Mouse (Mus musculus) intestine, embryonic 16.5 days (tissue): ENCODE results near the gene Stox1. TPM values are rescaled to one million over a fixed set of nuclear protein-coding genes. Genes with fewer than 3 reads are reported as not detected.

ENCODE experiments used
- ATAC-seq: fragments of 200-750 bp; cut with Nextera tagmentation; 2 replicates; pipeline ENCODE4 v1.8.0; 2017; ENCODE audit warnings: moderate TSS enrichment, moderate library complexity
- H3K27ac ChIP-seq: fragments of 300-500 bp; sonication (generic); 2 replicates; pipeline ENCODE4 v1.5.1; 2014; ENCODE audit warnings: mild to moderate bottlenecking, low read length
- H3K27me3 ChIP-seq: fragments of 300-500 bp; sonication (generic); replicated peaks from 2 replicates; pipeline ENCODE4 v1.6.1; 2014; ENCODE audit warnings: low read length, control low read depth, mixed read lengths; ENCODE audit not compliant: control insufficient read depth, insufficient read depth
- H3K36me3 ChIP-seq: fragments of 300-500 bp; sonication (generic); 2 replicates; pipeline ENCODE4 v1.6.1; 2014; ENCODE audit warnings: low read length, control low read depth; ENCODE audit not compliant: control insufficient read depth, insufficient read depth
- H3K4me1 ChIP-seq: fragments of 300-500 bp; sonication (generic); 2 replicates; pipeline ENCODE4 v1.6.1; 2014; ENCODE audit warnings: low read length, control low read depth, mixed read lengths; ENCODE audit not compliant: control insufficient read depth, insufficient read depth
- H3K4me2 ChIP-seq: fragments of 300-500 bp; sonication (generic); 2 replicates; pipeline ENCODE4 v1.6.1; 2014; ENCODE audit warnings: low read depth, low read length, control low read depth
- H3K4me3 ChIP-seq: fragments of 300-500 bp; sonication (generic); 2 replicates; pipeline ENCODE4 v1.5.1; 2014; ENCODE audit warnings: mild to moderate bottlenecking, low read length
- H3K9ac ChIP-seq: fragments of 300-500 bp; sonication (generic); 2 replicates; pipeline ENCODE4 v1.6.1; 2014; ENCODE audit warnings: low read depth, low read length
- H3K9me3 ChIP-seq: fragments of 300-500 bp; sonication (generic); 2 replicates; pipeline ENCODE4 v1.6.1; 2016; ENCODE audit warnings: low read length, control low read depth; ENCODE audit not compliant: control insufficient read depth
- WGBS: fragments of 180-500 bp; shearing (Covaris S2); extraction: QIAGEN DNeasy Blood & Tissue Kit; methylation state at CpG from one replicate; pipeline ENCODE4 v1.1.7; 2014; 5-methylcytosine and 5-hydroxymethylcytosine counted together
- polyA plus RNA-seq: library from polyadenylated mRNA; unstranded; fragments of >200 nt; fragmentation: Nextera tagmentation; extraction: Ambion mirVana; gene quantifications from 2 replicates; pipeline ENCODE4 v1.2.1, GENCODE M21; 2015

Stox1 gene
- polyA plus RNA-seq, 1 experiment from 2014 or later: 1.6 TPM

DNA sequence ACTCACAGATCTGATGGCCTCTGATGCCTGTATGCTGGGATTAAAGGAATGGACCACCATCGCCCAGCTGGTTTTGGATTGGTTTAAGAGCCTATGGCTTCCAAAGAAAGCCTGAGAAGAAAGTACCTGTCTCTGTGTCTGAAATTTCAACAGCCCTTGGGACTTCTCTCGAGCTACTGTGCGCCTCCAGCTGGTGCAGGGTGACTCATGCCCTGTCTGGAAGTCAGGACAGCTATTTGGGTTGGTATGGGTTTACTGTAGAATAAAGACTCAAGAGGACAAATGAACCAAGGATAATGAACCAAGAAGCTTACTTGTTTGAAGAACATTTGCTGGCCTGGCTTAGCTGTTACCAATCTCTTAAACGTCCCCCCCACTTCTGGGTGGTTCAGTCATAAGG lies 22.3 kb downstream of the Stox1 start:
- Histone ChIP-seq H3K4me3 (no peak overlapping the region), H3K4me1 (no peaks in the 10 kb centered on the region), H3K36me3 (no peaks in the 10 kb centered on the region), H3K27ac (no peak overlapping the region), H3K9ac (no peak overlapping the region), H3K9me3 (no peaks in the 10 kb centered on the region), H3K27me3 (no peaks in the 10 kb centered on the region), H3K4me2 (no peak overlapping the region)
- WGBS: 83% methylated on average over 4 of the region's 4 CpGs
- no peak for ATAC-seq

DNA sequence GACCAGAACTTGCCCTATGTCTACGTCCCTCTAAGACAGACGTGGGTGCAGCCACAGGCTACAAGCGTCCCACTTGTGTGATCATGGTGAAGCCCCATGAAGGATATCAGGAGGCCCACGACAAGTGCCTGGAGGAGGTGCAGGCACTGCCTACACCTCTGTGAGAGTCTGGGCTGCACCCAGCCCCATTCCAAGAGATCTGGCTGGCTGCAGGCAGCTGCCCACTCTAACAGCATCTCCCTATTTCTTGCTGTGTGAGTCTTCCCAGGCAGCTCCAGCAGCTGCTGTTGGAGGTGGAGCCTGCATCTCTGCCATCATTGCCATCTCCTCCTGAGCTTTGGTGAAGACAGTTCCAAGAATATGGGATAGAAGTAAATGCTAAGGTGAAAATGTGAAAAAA lies 23.5 kb downstream of the Stox1 start:
- H3K4me1 ChIP-seq: no peaks in the 10 kb centered on the region
- no peaks in the 10 kb centered on the region for H3K27me3 ChIP-seq
- no peak overlapping the region for H3K9ac ChIP-seq
- WGBS: 82% methylated on average over 4 of the region's 4 CpGs
- no peak overlapping the region for H3K27ac ChIP-seq
- H3K9me3 ChIP-seq: no peaks in the 10 kb centered on the region
- no peak overlapping the region for H3K4me2 ChIP-seq
- no peak overlapping the region for H3K4me3 ChIP-seq
- H3K36me3 ChIP-seq: no peaks in the 10 kb centered on the region
- no peak for ATAC-seq

DNA sequence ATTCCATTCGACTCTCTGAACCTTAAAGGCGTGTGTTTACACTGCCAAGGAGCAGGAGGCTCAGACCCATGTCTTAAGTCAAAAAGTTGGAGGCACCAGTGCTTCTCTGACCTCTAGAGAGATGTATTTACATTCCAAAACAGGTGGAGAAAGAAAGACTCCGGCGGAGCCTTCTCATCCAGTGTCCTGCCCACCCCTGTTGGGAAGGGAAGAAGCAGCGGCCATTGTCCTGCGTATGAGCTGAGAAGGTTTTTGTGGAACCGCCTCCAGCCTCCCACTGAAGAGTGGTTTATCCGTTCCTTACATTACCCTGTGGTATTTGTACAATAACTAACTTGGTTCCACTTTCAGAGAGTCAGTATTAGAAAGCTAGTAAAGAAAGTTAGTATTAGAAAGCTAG lies 33.2 kb downstream of the Stox1 start:
- Histone ChIP-seq H3K27ac (no peak overlapping the region), H3K4me1 (no peaks in the 10 kb centered on the region), H3K9ac (no peak overlapping the region), H3K4me3 (no peak overlapping the region), H3K4me2 (no peak overlapping the region), H3K27me3 (no peaks in the 10 kb centered on the region), H3K36me3 (no peaks in the 10 kb centered on the region), H3K9me3 (no peaks in the 10 kb centered on the region)
- 58% methylated on average over 8 of the region's 8 CpGs for WGBS
- ATAC-seq: no peak

DNA sequence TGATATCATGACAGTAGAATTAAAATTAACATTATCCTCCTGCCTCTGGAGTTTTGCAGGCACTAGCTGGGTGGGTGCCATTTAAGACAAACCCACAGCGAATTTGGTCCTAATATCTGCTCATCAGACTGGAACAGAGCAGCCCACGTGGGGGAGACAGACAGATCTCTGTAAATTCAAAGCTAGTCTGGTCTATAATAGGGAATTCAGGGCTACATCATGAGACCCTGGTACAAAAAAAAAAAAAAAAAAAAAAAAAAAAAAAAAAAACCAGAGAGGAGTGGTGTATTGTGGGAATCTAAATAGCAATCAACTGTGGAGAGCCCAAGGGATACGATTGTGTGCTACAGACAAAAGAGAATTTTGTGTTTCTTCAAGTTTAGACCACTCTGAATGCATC lies 33.7 kb downstream of the Stox1 start:
- ATAC-seq: no peak
- no peaks in the 10 kb centered on the region for H3K36me3 ChIP-seq
- H3K4me1 ChIP-seq: no peaks in the 10 kb centered on the region
- no peak overlapping the region for H3K27ac ChIP-seq
- no peak overlapping the region for H3K4me3 ChIP-seq
- H3K27me3 ChIP-seq: no peaks in the 10 kb centered on the region
- no peak overlapping the region for H3K4me2 ChIP-seq
- WGBS: 85% methylated on average over 3 of the region's 3 CpGs
- no peak overlapping the region for H3K9ac ChIP-seq
- H3K9me3 ChIP-seq: no peaks in the 10 kb centered on the region

DNA sequence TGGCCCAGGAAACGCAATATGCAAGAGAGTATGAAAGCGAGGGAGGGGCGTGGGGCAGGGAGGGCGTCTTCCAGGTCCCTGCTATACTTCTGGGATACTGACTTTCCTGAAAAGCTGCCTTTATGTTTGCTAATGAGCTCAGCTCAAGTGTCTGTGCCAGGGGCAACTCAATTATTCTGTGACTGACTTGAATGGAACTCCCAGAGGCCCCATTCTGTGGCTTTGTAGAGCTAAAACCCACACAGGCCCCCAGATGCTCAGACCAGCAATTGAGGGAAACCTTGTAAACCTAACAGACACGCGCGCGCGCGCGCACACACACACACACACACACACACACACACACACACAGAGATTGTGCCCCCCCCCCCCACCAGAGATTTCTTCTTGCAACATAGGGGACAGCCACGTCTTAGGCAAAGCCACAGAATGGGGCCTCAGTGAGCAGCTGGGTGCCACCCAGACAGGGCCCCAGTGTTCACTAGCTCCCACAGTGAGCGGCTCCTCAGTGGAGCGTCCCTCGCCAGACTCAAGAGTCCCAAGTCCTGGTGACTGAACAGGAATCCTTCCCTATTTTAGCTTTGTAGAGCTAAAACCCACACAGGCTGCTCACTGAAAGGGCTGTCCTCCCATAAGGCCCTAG lies 38.8 kb downstream of the Stox1 start:
- Histone ChIP-seq H3K27me3 (no peaks in the 10 kb centered on the region), H3K36me3 (no peaks in the 10 kb centered on the region), H3K4me2 (no peak overlapping the region), H3K4me3 (no peak overlapping the region), H3K4me1 (no peaks in the 10 kb centered on the region), H3K9ac (no peak overlapping the region), H3K27ac (no peak overlapping the region), H3K9me3 (no peaks in the 10 kb centered on the region)
- 75% methylated on average over 15 of the region's 15 CpGs for WGBS
- no peak for ATAC-seq

DNA sequence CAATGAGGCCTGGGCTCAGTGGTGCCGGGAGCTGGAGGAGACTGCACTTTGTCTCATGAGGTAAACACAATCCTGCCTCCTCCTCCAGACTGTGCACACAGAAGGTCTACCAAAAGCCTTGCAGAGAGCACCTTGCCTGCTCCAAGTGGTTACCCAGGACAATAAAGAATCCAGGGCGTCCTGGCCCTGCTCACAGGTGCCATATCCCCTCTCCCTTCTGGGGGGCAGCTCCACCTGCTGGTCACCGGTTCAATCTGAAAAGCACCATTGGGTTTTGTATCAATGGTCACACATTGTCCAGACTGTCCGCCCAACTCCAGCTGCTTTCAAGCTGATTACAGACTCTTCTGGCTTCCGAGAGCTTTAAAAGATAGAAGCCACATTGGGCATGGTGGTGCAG lies 42.9 kb downstream of the Stox1 start:
- WGBS: 42% methylated on average over 5 of the region's 5 CpGs
- Histone ChIP-seq H3K9ac (no peak overlapping the region), H3K27ac (no peak overlapping the region), H3K4me3 (no peak overlapping the region), H3K36me3 (no peaks in the 10 kb centered on the region), H3K4me1 (no peaks in the 10 kb centered on the region), H3K27me3 (no peaks in the 10 kb centered on the region), H3K9me3 (peaks cover 5% of the 10 kb centered on the region), H3K4me2 (no peak overlapping the region)
- no peak for ATAC-seq

DNA sequence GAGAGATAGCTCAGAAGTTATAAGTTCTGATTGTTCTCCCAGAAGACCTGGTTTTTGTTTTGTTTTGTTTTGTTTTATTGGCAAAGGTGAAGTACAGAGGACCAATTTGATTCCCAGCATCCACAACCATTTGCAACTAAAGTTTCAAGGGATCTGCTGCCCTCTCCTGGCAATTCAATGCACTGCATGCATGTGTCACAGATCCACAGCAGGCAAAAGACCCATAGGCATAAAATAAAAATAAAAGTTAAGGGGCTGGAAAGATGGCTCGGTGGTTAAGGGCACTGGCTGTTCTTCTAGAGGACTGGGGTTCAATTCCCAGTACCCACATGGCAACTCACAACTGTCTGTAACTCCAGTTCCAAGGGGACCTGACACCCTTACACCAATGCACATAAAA lies 46.1 kb downstream of the Stox1 start:
- Histone ChIP-seq H3K9ac (no peak overlapping the region), H3K27ac (no peak overlapping the region), H3K9me3 (peaks cover 5% of the 10 kb centered on the region), H3K36me3 (no peaks in the 10 kb centered on the region), H3K4me1 (no peaks in the 10 kb centered on the region), H3K27me3 (no peaks in the 10 kb centered on the region), H3K4me3 (no peak overlapping the region), H3K4me2 (no peak overlapping the region)
- WGBS: 71% methylated on average over 1 of the region's 1 CpGs
- ATAC-seq: no peak

DNA sequence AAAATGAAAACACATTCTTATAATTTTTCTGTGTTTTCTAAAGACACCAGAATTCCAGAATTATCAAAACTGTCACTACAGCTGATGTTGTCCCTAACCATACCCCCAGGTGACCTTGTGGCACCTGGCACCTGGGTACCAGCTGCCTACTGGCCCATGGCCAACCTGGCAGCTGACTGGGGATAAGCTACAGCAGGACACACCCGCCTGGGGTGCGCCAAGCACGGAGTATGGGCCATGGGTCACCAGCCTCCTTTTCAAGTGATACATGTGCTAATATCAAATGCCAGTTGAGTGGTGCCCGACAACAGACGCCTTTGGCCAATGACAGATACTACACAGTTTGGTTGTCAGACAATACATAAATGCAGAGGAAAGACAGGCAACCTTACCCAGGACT lies 48.6 kb downstream of the Stox1 start:
- H3K27ac ChIP-seq: no peak overlapping the region
- no peak overlapping the region for H3K9ac ChIP-seq
- no peak overlapping the region for H3K4me3 ChIP-seq
- H3K36me3 ChIP-seq: no peaks in the 10 kb centered on the region
- H3K27me3 ChIP-seq: no peaks in the 10 kb centered on the region
- ATAC-seq: no peak
- WGBS: 79% methylated on average over 5 of the region's 5 CpGs
- H3K4me2 ChIP-seq: no peak overlapping the region
- peaks cover 5% of the 10 kb centered on the region for H3K9me3 ChIP-seq
- H3K4me1 ChIP-seq: no peaks in the 10 kb centered on the region

DNA sequence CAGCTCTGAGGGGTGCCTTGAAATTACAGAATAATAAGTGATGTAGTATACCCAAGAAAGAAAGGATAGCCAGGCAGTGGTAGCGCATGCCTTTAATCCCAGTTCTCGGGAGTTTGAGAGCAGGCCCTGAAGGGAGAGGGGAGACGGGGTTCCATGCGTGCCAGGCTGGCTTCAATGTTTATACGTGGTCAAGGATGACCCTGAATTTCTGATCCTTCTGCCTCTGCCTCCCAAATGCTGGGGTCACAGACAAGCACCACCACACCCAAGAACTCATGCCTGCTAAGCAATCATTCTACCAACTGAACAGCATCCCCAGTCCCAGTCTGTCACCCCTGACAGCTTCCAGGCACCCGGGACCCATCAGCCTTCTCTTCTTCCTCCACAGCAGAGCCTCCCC lies 49.7 kb downstream of the Stox1 start:
- Histone ChIP-seq H3K27me3 (no peaks in the 10 kb centered on the region), H3K27ac (no peak overlapping the region), H3K4me2 (no peak overlapping the region), H3K36me3 (no peaks in the 10 kb centered on the region), H3K4me3 (no peak overlapping the region), H3K4me1 (no peaks in the 10 kb centered on the region), H3K9ac (no peak overlapping the region), H3K9me3 (peaks cover 5% of the 10 kb centered on the region)
- WGBS: 86% methylated on average over 6 of the region's 6 CpGs
- ATAC-seq: no peak

DNA sequence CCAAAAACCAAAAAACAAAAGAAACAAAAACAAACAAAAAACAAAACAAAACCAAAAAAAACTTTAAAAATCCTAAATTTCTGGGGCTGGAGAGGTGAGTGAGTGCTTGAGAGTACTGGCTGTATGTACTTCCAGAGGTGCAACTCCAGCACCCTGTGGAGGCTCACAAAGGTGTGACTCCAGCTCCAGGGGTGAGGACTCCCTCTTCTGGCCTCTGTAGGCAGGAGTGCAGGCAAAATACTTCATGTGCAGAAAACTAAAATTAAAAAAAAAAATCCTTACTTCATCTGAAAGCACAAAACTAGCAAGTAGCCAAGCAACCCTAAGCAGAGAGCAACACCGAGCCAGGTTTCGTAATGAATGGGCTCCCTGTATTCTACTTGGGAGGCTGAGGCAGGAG lies 53.6 kb downstream of the Stox1 start:
- H3K4me3 ChIP-seq: no peak overlapping the region
- no peaks in the 10 kb centered on the region for H3K4me1 ChIP-seq
- no peaks in the 10 kb centered on the region for H3K36me3 ChIP-seq
- H3K9me3 ChIP-seq: no peaks in the 10 kb centered on the region
- H3K4me2 ChIP-seq: no peak overlapping the region
- no peak for ATAC-seq
- no peak overlapping the region for H3K27ac ChIP-seq
- no peak overlapping the region for H3K9ac ChIP-seq
- H3K27me3 ChIP-seq: no peaks in the 10 kb centered on the region
- WGBS: 90% methylated on average over 2 of the region's 2 CpGs
